Mouse (Mus musculus): ENCODE measurements at regions not wholly inside any gene's neighbourhood (a gene's known extent, or its start where the extent isn't known, plus 50 kb on each side); places are given as distances from the start of the nearest gene placed in this dataset.
"Not testable (repeated sequence)": the region's sequence is repeated elsewhere in the genome, so short reads cannot be mapped to it uniquely, and the experiment has no call there.

GRCm38 (mm10) chr2:114454901-114455300, 199.9 kb downstream of the Dph6 start:
- no peak for DNase-seq (ENCODE audit: low spot score in 2 of 2)

- DNase-seq (ENCODE audit: low spot score in 2 of 2) = no peak
Observed at GRCm38 (mm10) chr2:114450185-114450584, 204.6 kb downstream of the Dph6 start.

GRCm38 (mm10) chr2:114443801-114444200, 211.0 kb downstream of the Dph6 start:
- DNase-seq (ENCODE audit: low spot score in 2 of 2) = no peak

GRCm38 (mm10) chr2:114440943-114441342, 213.8 kb downstream of the Dph6 start:
- DNase-seq (ENCODE audit: low spot score in 2 of 2) = no peak

DNA sequence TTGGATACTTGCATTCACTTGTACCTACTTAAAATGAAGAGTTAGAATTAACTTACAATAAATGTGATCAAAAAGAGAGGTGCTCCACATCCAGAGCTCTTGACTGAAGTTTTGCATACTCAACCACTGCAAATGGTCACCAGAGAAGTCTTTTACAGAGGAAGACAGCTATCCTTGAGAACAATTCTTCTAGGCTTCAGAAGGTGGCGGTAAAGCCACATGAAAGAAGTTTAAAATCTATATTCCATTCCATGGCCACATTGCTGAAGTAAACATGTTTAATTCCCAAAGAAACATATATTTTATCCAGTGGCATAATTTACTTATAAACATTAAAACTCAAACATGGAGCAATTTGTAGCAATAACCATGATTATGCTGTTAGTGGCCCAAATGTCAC, 215.1 kb downstream of the Dph6 start:
- peak; percentile 24 to 32 for DNase-seq (ENCODE audit: low spot score in 2 of 2)

GRCm38 (mm10) chr2:114438048-114438447, 216.7 kb downstream of the Dph6 start:
- DNase-seq (ENCODE audit: low spot score in 2 of 2) = no peak

DNA sequence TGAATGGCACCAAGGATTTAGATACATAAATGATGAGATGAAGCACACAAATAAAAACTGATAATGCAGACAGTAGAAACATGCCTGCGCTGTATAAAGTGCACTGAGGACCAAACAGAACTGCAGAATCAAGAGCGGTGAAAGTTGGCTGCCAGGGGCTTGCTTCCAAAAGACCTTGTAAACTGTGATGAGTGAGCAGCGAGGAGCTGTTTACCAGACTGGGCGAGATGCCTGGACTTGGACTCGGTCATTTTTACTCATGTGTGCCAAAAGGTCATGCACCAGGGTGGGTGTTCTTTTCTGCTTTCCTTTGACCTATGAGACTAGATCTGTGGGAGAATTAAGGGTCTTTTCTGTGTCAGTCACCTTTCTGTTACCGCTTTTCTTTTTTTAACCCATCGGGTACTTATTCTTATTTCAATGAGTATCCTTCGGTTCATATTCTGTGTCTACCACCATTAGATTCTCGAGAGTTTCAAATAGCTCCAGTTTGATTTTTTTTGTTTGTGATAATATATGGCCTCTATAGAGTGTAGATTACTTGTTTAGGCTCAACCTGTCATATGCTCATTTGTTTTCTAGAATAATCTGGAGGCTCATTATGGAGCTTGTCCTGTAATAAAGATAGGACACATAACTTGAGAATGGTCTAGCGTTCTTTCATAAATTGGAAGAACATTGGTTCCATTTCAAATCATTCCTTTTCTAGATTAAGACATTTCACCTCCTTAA, 226.3 kb upstream of the Zfp770 start:
- peak; percentile 62 to 73 for DNase-seq (ENCODE audit: low spot score in 2 of 2)

- no peak for DNase-seq (ENCODE audit: low spot score in 2 of 2)
Observed at GRCm38 (mm10) chr2:114419346-114419745, 218.1 kb upstream of the Zfp770 start.

DNA sequence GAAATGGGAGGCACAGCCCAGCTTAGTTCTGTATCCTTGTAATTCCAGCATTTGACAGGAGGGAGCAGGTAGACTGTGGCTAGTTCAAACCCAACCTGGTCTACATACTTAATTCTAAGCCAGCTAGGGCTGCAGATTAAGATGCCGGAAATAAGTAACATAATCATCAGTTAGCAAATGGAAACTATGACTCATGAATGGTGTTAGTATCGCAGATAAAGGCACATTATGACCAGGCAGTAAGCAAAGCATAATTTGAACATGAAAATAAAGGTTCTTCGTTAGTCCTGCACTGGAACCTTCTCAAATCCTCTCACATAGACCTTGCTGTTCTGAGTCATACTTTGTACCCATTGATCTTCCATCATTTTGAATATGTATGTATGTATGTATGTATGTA, 211.7 kb upstream of the Zfp770 start:
- no peak for DNase-seq (ENCODE audit: low spot score in 2 of 2)

DNA sequence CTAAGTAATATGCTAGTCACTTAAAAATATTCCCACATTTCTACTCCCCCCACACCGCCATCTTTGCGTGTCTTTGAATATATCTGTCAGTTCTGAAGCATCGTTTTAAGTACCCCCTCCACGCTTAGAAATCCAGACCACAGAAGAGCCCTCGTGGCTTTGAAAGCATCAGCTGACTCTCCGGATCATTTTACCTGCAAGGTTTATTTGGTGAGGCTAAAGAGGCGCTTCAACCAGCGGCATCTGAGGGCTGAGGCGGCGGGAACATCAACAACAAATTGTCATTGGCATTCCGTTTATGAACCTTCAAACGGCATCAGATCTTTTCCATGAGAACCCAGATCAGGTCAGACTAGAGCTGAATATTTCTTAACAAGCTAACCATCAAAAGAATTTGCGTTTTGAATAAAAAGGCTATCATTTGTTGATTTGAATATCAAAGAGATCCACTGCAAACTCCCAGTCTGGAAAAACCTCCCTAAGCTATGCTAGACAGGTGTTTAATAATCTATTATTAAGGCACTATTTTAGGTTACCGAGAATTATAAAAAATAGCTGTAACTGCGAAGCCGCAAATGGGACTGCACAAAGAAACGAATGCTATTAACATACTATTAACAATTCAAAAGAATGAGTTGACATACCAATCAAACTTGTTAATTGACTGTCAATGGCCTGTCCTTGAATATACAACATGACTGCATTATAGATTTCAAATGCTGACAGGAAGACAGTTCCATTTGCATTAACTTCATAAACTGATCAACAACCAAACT, 210.9 kb upstream of the Zfp770 start:
- DNase-seq (ENCODE audit: low spot score in 2 of 2) = peak in 1 of 2 experiments; percentile 17

- DNase-seq (ENCODE audit: low spot score in 2 of 2) = no peak
Observed at GRCm38 (mm10) chr2:114410717-114411116, 209.4 kb upstream of the Zfp770 start.

DNA sequence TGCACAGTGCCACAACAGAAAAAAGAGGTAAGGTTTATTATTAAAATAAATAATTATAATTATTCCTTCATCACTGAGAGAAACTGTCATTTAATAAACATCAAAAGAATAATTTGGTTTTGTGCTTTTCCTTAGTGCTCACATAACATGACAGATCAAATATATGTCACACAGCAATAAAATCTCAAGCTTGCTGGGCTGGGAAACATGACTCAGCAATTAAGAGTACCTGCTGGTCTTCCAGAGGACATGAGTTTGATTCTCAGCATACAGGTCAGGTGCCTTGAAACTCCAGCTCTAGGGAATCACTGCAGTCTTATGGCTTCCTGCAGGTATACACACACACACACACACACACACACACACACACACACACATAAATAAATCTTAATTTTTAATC, 208.3 kb upstream of the Zfp770 start:
- no peak for DNase-seq (ENCODE audit: low spot score in 2 of 2)

DNA sequence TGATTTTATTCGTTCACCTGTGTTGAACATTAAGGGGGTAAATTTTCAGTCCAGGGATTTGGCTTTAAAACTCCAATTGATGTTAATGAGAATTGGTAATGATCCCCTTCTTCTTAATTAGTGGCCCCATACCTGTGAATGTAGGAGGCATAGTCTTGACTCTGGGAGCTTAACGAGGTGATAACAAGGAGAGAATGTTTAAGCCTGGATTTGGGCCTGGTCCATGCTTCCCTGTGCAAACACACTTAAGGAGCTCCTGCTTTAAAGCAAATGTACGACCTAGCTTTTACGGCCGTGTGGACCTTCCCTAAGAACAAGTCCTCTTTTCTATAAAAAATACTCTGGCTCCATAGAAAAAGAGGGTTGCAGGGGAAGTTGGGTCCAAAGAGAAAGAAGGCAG, 206.1 kb upstream of the Zfp770 start:
- DNase-seq (ENCODE audit: low spot score in 2 of 2) = no peak

DNA sequence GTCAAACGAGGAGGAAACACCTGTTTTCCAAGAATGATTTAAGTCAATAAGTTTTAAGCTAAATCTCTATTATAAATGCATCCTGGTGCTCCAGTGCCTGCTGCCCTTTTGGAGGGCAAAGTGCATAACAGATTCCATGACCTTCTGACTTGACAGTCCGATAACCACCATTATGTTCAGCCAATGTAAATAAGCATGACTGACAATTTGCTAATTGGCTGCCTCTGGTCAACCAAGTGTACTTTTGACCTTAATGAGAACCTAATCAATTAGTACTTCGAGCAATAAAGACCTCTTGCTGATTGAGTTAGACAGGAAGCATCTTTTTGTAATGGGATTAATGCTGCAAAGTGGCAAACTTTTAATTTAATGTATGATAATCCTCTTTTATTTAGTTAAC, 183.3 kb upstream of the Zfp770 start:
- no peak for DNase-seq (ENCODE audit: low spot score in 2 of 2)

DNA sequence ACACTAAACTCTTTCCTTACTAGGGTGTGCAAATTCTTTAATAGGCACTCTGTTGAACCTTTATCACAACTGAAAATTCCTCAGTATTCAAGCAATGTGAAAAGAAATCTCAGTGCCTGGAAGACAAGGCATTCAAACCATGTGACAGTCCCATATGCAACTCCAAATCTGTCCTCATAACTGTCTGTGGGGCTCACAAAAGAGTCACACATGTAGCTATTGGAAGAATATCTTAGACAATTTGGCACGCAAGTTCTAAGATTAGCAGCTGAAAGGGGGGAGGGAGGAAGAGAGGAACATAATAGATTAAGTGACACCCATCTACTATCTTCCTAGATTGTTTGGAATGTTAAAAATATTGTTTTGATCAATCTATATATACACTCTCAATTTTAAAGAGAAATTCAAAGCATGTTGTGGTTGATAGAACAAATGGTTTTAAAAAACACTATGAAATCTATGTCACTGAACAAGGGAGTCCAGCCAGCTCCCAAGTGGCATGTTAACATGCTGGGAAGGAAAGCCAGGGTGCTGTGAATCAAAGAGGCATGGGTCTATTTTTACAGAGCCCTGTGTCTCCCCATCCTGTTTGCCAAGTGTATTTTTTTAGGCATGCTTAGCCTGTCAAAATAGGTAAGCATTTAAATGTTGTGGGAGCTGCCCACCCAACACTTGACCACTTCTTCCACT, 177.7 kb upstream of the Zfp770 start:
- DNase-seq (ENCODE audit: low spot score in 2 of 2) = no peak

- no peak for DNase-seq (ENCODE audit: low spot score in 2 of 2)
Observed at GRCm38 (mm10) chr2:114373476-114373875, 172.2 kb upstream of the Zfp770 start.

DNA sequence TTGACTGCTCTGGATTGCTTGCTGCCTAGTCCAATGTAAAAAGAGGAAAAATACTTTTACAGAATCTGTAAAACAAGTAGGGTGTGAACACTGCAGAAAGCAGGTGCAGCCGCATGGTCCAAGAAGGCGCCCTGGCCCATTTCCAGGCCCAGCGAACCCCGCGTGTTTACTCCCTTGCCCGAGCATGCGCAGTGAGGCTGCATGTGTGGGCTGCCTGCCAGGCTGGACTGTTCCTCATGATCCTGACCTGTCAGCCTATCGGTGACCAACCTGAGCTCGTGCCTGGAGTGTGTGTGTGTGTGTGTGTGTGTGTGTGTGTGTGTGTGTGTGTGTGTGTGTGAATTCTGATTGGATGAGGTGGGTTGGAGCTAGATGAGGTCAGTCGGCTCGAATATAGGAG, 152.6 kb upstream of the Zfp770 start:
- DNase-seq (ENCODE audit: low spot score in 2 of 2) = not testable (repeated sequence)

DNA sequence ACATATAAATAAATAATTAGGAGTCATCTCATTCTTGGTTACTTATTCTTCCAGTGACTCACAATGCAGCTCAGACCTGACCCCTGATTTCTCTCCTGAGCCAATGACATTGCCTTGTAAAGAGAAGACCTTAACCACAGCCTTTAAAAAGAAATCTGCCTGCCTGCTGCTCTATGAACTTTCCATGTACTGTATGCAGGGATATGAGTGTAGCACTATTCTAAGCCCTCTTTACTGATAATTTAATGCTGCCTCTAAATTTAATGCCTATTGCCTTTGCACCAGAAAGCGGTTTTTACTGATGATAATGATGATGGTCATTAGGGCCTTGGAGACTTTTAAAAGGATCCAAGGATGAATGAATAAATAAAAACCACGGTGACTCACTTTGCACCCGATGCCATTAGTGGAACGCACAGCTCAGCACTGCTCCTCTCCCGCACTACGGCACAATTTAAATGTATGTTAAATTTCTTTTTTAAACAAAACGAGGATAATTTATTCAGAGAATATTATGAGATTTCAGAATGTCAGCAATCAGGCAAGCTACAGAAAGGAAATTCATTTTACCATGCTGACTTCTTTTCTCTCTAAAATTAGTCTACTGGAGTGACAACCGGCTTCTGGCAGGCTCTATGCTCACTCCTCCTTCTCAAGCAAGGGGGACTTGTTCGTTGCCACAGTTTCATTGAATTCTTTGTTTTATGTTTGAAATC, 139.5 kb upstream of the Zfp770 start:
- DNase-seq (ENCODE audit: low spot score in 2 of 2) = peak; percentile 35 to 47

DNA sequence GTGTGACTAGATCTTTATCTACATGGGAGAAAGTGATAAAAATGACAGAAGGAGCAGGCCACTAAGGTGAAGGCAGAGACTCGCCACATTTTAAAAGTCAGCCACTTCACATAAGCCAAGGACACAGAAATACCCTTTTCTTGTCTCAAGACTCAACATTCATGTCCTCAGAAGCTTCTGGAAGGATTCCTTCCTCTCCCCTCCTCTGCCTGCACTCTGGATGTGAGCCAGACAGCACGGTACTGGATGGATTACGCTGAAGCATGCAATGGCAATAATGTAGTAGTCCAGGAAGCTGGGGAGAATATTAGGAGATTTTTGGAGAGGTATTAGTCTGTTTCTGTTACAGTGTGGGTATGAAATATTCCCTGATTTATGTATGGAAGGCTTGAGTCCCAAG, 100.5 kb upstream of the Zfp770 start:
- DNase-seq (ENCODE audit: low spot score in 2 of 2) = no peak

GRCm38 (mm10) chr2:114295110-114295509, 93.8 kb upstream of the Zfp770 start:
- no peak for DNase-seq (ENCODE audit: low spot score in 2 of 2)

DNA sequence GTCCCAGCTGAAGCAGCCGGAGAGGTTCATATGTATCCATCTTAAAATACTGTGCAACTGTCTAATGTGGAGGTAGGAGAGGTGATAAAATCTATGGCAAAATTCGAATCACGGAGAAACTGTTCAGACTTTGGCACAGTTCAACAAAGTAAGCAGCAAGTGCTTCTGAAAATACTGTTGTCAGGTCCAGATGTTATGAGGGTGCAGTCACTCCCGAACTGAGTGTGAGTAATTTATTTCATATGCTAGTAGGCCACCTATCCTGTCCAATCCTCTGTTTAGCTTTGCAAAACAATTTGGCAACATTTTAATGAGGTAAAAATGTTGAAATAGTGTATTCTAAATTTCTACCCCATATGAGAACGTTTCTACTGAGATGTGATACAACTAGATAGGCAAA, 90.1 kb upstream of the Zfp770 start:
- DNase-seq (ENCODE audit: low spot score in 2 of 2) = no peak

DNA sequence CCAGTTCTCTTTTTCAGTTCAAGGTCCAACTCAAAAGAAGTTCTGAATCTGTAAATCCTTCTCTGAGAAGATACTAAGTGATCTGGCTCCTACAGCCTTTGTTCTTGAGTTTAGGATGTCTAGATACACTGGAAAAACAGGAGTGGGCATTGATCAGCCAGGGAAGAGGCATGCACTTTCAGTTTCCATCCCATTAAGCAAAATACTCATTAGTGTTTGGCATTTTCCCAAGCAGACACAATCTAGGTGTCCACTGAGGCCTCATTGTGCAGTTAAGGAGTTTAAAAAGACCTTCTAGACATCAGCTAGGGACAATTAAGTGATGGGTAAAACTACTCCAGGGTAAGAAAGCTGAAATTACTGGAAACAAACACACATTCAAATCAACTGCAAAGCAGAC, 74.3 kb upstream of the Zfp770 start:
- DNase-seq (ENCODE audit: low spot score in 2 of 2) = no peak

Data from right cerebral cortex, postnatal 10 days (tissue).